Mouse (Mus musculus) kidney, adult 2 months (tissue): ENCODE measurements around the gene Drosha.

Experiments used
- CTCF ChIP-seq: fragments of 200-500 bp; conservative IDR thresholded peaks from 2 replicates; pipeline ENCODE4 v1.5.1; 2011; ENCODE audit warnings: low read depth, mild to moderate bottlenecking, control low read depth, low read length, moderate library complexity, mixed read lengths; ENCODE audit not compliant: insufficient read depth, insufficient read length
- POLR2A ChIP-seq: fragments of 200-500 bp; IDR thresholded peaks from one replicate; pipeline ENCODE4 v1.6.1; 2011; ENCODE audit warnings: low read depth, low read length, control low read depth

DNA sequence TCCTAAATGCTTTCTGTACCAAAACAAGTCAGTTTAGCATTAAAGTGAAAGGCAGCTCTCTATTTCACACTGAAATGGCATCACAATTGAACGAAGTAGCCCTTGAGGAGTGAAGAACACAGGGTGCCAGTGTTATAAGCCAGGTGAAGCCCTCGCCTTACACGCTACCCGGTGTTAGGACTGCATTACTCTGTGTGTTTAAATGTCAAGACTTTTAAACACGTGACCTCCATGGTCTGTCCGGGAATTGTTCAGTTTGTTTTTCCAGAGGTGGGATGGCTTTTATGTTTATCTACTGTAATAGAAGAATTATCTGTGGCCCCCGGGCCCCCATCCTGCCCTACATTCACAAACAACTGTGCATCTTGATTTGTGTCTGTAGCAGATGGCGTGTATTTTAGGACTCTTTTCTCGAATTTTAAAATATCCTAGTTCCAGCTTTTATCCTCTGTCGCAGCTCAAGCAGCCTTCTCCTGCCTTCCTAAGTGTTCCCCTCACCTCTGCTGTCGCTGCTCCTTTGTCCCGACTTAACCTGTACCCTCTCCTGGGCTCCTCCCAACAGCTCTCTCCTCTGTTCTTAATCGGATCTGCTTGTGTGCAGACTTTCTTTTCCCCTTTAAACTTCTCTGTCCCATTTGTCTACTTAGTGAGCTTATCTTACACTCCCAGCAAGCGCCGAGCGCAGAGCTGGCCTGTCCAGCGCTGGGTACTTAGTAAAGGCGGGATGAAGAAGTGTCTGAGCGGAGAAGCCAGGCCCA is 83.5 kb downstream of the Drosha start:
- TF ChIP-seq POLR2A (no peak), CTCF (no peak)
